ENCODE assay signal across 19 mouse cellular contexts in the genomic region with DNA sequence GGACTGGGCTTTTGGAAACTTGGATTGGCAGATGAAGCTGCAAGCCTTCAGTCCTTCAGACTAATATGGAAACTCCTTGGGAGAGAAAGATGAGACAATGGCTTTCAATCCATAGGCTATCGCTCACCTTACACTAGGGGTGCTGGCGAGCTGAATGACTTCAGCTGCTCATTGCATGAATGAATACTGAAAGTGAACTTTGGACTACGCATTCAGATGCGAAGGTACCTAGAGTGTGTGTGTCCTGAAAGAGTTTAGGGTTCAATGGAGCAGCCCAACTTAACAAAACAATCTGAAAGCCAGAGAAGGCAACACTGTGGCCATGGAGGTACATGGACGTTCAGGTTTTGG.
DNase-seq lines count a peak whose midpoint lies in the region; ATAC-seq and TF ChIP-seq lines count a peak whose summit lies in the region.
"Had no signal": no experiment of that assay in that cellular context is flagged by ENCODE, and none has a peak within 500 bp of the region (broad histone marks: within the 10 kb centered on the region; RNA-seq: fewer than 3 reads in every experiment).

No protein-coding gene starts in this region.

- H3K9ac ChIP-seq in hindbrain, embryonic 11.5 days (ENCODE audit: low read depth, low read length), result no peak overlapping the region
- H3K9ac ChIP-seq in hindbrain, embryonic 12.5 days, result no peak overlapping the region
- no peak overlapping the region for H3K9ac ChIP-seq in CH12.LX (ENCODE audit: insufficient read depth, low read depth)
- H3K9ac ChIP-seq: forebrain, embryonic 15.5 days; heart, embryonic 15.5 days; hindbrain, embryonic 14.5 days; limb, embryonic 13.5 days; liver, embryonic 15.5 days had no signal

- DNase-seq in hindbrain, embryonic 11.5 days (ENCODE audit: low spot score), result peak; percentile 7
- no peak for DNase-seq in CH12.LX (ENCODE audit: extremely low read depth)
- DNase-seq in embryo, embryonic 11 days, result peak; percentile 17
- peak; percentile 8 for DNase-seq in kidney, postnatal 14 days
- DNase-seq in frontal cortex, postnatal 10 days (ENCODE audit: low spot score in 2 of 2), result no peak
- no peak for DNase-seq in cerebellum, postnatal 25 days
- no peak for DNase-seq in spleen, postnatal 36 days (ENCODE audit: low spot score in 2 of 2)
- DNase-seq: cerebellum, adult 11 months; gastrocnemius, adult 2 months; heart, adult 18-20 months; lung, postnatal 36 days; right cerebral cortex, postnatal 4 days had no signal

- no peak for ATAC-seq in hindbrain, embryonic 11.5 days (ENCODE audit: low FRiP score)
- no peak for ATAC-seq in hindbrain, embryonic 12.5 days (ENCODE audit: low FRiP score)
- ATAC-seq: forebrain, embryonic 15.5 days had no signal

- no peak overlapping the region for H3K27ac ChIP-seq in hindbrain, embryonic 11.5 days (ENCODE audit: low read depth, low read length)
- no peak overlapping the region for H3K27ac ChIP-seq in hindbrain, embryonic 12.5 days
- no peak overlapping the region for H3K27ac ChIP-seq in CH12.LX (ENCODE audit: insufficient read depth, low read depth)
- H3K27ac ChIP-seq: forebrain, embryonic 15.5 days; gastrocnemius, adult 2 months; heart, embryonic 15.5 days; hindbrain, embryonic 14.5 days; left cerebral cortex, adult 2 months; limb, embryonic 13.5 days; liver, embryonic 15.5 days had no signal

- no peaks in the 10 kb centered on the region for H3K79me2 ChIP-seq in CH12.LX (replicated peaks; ENCODE audit: control insufficient read depth, extremely low read depth, insufficient read depth, poor library complexity, severe bottlenecking)

- TF ChIP-seq POLR2A in CH12.LX (IDR thresholded peaks at IDR 0.05; ENCODE audit: low read depth, low read length), result no peak

- H3K9me3 ChIP-seq in hindbrain, embryonic 11.5 days (ENCODE audit: control insufficient read depth, low read length), result no peaks in the 10 kb centered on the region
- no peaks in the 10 kb centered on the region for H3K9me3 ChIP-seq in hindbrain, embryonic 12.5 days (replicated peaks)
- no peaks in the 10 kb centered on the region for H3K9me3 ChIP-seq in CH12.LX (replicated peaks; ENCODE audit: low read length)
- H3K9me3 ChIP-seq: forebrain, embryonic 15.5 days; heart, embryonic 15.5 days; limb, embryonic 13.5 days; liver, embryonic 15.5 days had no signal

- WGBS in hindbrain, embryonic 11.5 days, result 63% methylated on average over 5 of the region's 5 CpGs
- WGBS in hindbrain, embryonic 12.5 days, result 67% methylated on average over 5 of the region's 5 CpGs

- no peak overlapping the region for H3K4me3 ChIP-seq in hindbrain, embryonic 11.5 days (ENCODE audit: low read depth, low read length)
- no peak overlapping the region for H3K4me3 ChIP-seq in hindbrain, embryonic 12.5 days
- H3K4me3 ChIP-seq in CH12.LX (replicated peaks in 1 of 3; ENCODE audit: low read depth in 2 of 3, low read length in 2 of 3, poor library complexity in 1 of 3), result no peak overlapping the region
- H3K4me3 ChIP-seq: forebrain, embryonic 15.5 days; gastrocnemius, adult 2 months; heart, embryonic 15.5 days; left cerebral cortex, adult 2 months; limb, embryonic 13.5 days; liver, embryonic 15.5 days had no signal

- dilution Hi-C loops in CH12.LX (cut with MboI; ENCODE audit: extremely low pct_ligation_motif_present, extremely low pct_unique_long_range_greater_than_20kb, low sequenced_read_pairs), result no loop called here

- TF ChIP-seq EP300 in CH12.LX (IDR thresholded peaks at IDR 0.05; ENCODE audit: low read length), result no peak

- no peaks in the 10 kb centered on the region for H3K27me3 ChIP-seq in hindbrain, embryonic 11.5 days (ENCODE audit: control insufficient read depth, insufficient read depth, low read length)
- no peaks in the 10 kb centered on the region for H3K27me3 ChIP-seq in hindbrain, embryonic 12.5 days
- H3K27me3 ChIP-seq in CH12.LX (replicated peaks), result peaks cover 74% of the 10 kb centered on the region
- H3K27me3 ChIP-seq: forebrain, embryonic 15.5 days; heart, embryonic 15.5 days; limb, embryonic 13.5 days; liver, embryonic 15.5 days had no signal

- peak; percentile 12 for TF ChIP-seq RAD21 in CH12.LX (IDR thresholded peaks at IDR 0.05; ENCODE audit: low read depth, low read length)

- no peaks in the 10 kb centered on the region for H3K36me3 ChIP-seq in hindbrain, embryonic 11.5 days (ENCODE audit: control insufficient read depth, insufficient read depth, low read length)
- no peaks in the 10 kb centered on the region for H3K36me3 ChIP-seq in hindbrain, embryonic 12.5 days
- H3K36me3 ChIP-seq in CH12.LX (replicated peaks in 1 of 2; ENCODE audit: control insufficient read depth in 1 of 2, insufficient read depth in 1 of 2, low read length in 1 of 2), result no peaks in the 10 kb centered on the region
- H3K36me3 ChIP-seq: forebrain, embryonic 15.5 days; heart, embryonic 15.5 days; limb, embryonic 13.5 days; liver, embryonic 15.5 days had no signal

- no peaks in the 10 kb centered on the region for H3K4me1 ChIP-seq in hindbrain, embryonic 11.5 days (replicated peaks; ENCODE audit: control insufficient read depth, insufficient read depth, low read length)
- peaks cover 4% of the 10 kb centered on the region for H3K4me1 ChIP-seq in hindbrain, embryonic 12.5 days
- H3K4me1 ChIP-seq in CH12.LX (ENCODE audit: control insufficient read depth in 1 of 2, insufficient read depth in 2 of 2), result no peaks in the 10 kb centered on the region
- H3K4me1 ChIP-seq: forebrain, embryonic 15.5 days; heart, embryonic 15.5 days; limb, embryonic 13.5 days; liver, embryonic 15.5 days had no signal

- TF ChIP-seq CTCF in CH12.LX (conservative IDR thresholded peaks at IDR 0.05 in 1 of 2, IDR thresholded peaks at IDR 0.05 in 1 of 2; ENCODE audit: low read depth in 2 of 2, low read length in 2 of 2), result peak in 1 of 2 experiments; percentile 45; a peak in 2 of 4 replicates

- in situ Hi-C loops in CH12.LX (cut with MboI; ENCODE audit: low pct_ligation_motif_present, low pct_unique_long_range_greater_than_20kb, low sequenced_read_pairs), result no loop called here

- no peak overlapping the region for H3K4me2 ChIP-seq in hindbrain, embryonic 11.5 days (replicated peaks; ENCODE audit: low read depth, low read length)
- H3K4me2 ChIP-seq in hindbrain, embryonic 12.5 days (replicated peaks), result no peak overlapping the region
- peak overlapping the region; percentile 18 for H3K4me2 ChIP-seq in CH12.LX (ENCODE audit: insufficient read depth, low read depth, poor library complexity, severe bottlenecking)
- H3K4me2 ChIP-seq: forebrain, embryonic 15.5 days; heart, embryonic 15.5 days; hindbrain, embryonic 14.5 days; limb, embryonic 13.5 days; liver, embryonic 15.5 days had no signal

TF ChIP-seq in CH12.LX, 34 proteins besides CTCF, POLR2A, EP300 and RAD21:
- TF ChIP-seq MEF2A (IDR thresholded peaks at IDR 0.05; ENCODE audit: borderline replicate concordance, low read depth, low read length) (no peak), MAX (IDR thresholded peaks at IDR 0.05; ENCODE audit: low read length) (no peak), SIN3A (IDR thresholded peaks at IDR 0.05; ENCODE audit: low read length) (no peak), MAFK (IDR thresholded peaks at IDR 0.05; ENCODE audit: insufficient replicate concordance, low read length) (no peak), IRF4 (IDR thresholded peaks at IDR 0.05; ENCODE audit: low read depth, low read length) (no peak), JUND (conservative IDR thresholded peaks at IDR 0.05; ENCODE audit: low read depth, low read length) (no peak), E2F4 (IDR thresholded peaks at IDR 0.05; ENCODE audit: insufficient replicate concordance, low read depth, low read length) (no peak), HCFC1 (IDR thresholded peaks at IDR 0.05; ENCODE audit: low read depth, low read length) (no peak), PAX5 (IDR thresholded peaks at IDR 0.05; ENCODE audit: low read length) (no peak), MYC (IDR thresholded peaks at IDR 0.05; ENCODE audit: low read depth, low read length) (no peak)

Comparison
In these comparisons a context has a peak if more than half of its experiments do, and no peak if none do; other contexts are left out.
1. DNase-seq: peak in hindbrain, embryonic 11.5 days (single experiment), embryo, embryonic 11 days (single experiment) and kidney, postnatal 14 days (single experiment); none in CH12.LX (single experiment), frontal cortex, postnatal 10 days (0 of 2), cerebellum, postnatal 25 days (0 of 2) and spleen, postnatal 36 days (0 of 2).